In genomic region chr6:99666318-99667171, GRCm38 (mm10) we compare ENCODE assay signal across 8 mouse cellular contexts. TPM values are rescaled to one million over a fixed set of nuclear protein-coding genes. Genes with fewer than 3 reads are reported as not detected.
DNase-seq lines count a peak whose midpoint lies in the region; ATAC-seq and TF ChIP-seq lines count a peak whose summit lies in the region.

Gene Eif4e3 (minus strand): TSS chr6:99666771.
Gene Gm20696 (minus strand): TSS chr6:99666797.

- H3K36me3 ChIP-seq in testis, adult 2 months (ENCODE audit: control insufficient read depth, insufficient read depth, low read length): no peaks in the 10 kb centered on the region
- no peaks in the 10 kb centered on the region for H3K36me3 ChIP-seq in intestine, embryonic 16.5 days (ENCODE audit: control insufficient read depth, insufficient read depth, low read length)
- no peaks in the 10 kb centered on the region for H3K36me3 ChIP-seq in liver, embryonic 15.5 days (replicated peaks)

- peak within 1 kb of the TSS; percentile 85 for H3K9ac ChIP-seq in intestine, embryonic 16.5 days (ENCODE audit: low read depth, low read length)
- no peak within 1 kb of the TSS for H3K9ac ChIP-seq in liver, embryonic 15.5 days

- no peak for DNase-seq in testis, postnatal 14 days (ENCODE audit: low spot score)
- peak; percentile 99 for DNase-seq in heart, adult 11 months
- peak; percentile 13 to 15 for DNase-seq in natural killer cell, adult 2 months (ENCODE audit: low spot score in 2 of 2)
- DNase-seq in thymus, postnatal 4 days: peak; percentile 65

- WGBS in intestine, embryonic 16.5 days: under 1% methylated on average over 72 of the region's 75 CpGs
- under 1% methylated on average over 66 of the region's 75 CpGs for WGBS in liver, embryonic 15.5 days (ENCODE audit: insufficient replicate concordance)

- no peaks in the 10 kb centered on the region for H3K27me3 ChIP-seq in testis, adult 2 months (ENCODE audit: control insufficient read depth, insufficient read depth, low read length)
- H3K27me3 ChIP-seq in intestine, embryonic 16.5 days (replicated peaks; ENCODE audit: control insufficient read depth, insufficient read depth, low read length): no peaks in the 10 kb centered on the region
- peaks cover 51% of the 10 kb centered on the region for H3K27me3 ChIP-seq in liver, embryonic 15.5 days

- no peak for TF ChIP-seq CTCF in testis, adult 2 months (IDR thresholded peaks at IDR 0.05; ENCODE audit: control insufficient read depth, insufficient read depth, insufficient replicate concordance, low read depth, low read length)
- TF ChIP-seq CTCF in cortical plate, adult 2 months (IDR thresholded peaks at IDR 0.05; ENCODE audit: extremely low read depth, insufficient read depth, low read length): no peak

- peak within 1 kb of the TSS; percentile 94 for H3K4me2 ChIP-seq in intestine, embryonic 16.5 days (ENCODE audit: low read depth, low read length)
- peak within 1 kb of the TSS; percentile 67 for H3K4me2 ChIP-seq in liver, embryonic 15.5 days

- peaks cover 4% of the 10 kb centered on the region for H3K4me1 ChIP-seq in testis, adult 2 months (ENCODE audit: control insufficient read depth, insufficient read depth, low read length)
- peaks cover 12% of the 10 kb centered on the region for H3K4me1 ChIP-seq in cortical plate, adult 2 months (ENCODE audit: control insufficient read depth, insufficient read depth, low read length)
- peaks cover 7% of the 10 kb centered on the region for H3K4me1 ChIP-seq in intestine, embryonic 16.5 days (ENCODE audit: control insufficient read depth, insufficient read depth, low read length)
- peaks cover 15% of the 10 kb centered on the region for H3K4me1 ChIP-seq in liver, embryonic 15.5 days (replicated peaks)

- ATAC-seq in intestine, embryonic 16.5 days: peak; percentile 89
- ATAC-seq in liver, embryonic 15.5 days (ENCODE audit: insufficient read depth): peak; percentile 75

- peak within 1 kb of the TSS; percentile 88 for H3K4me3 ChIP-seq in testis, adult 2 months (ENCODE audit: control insufficient read depth, low read depth, low read length)
- H3K4me3 ChIP-seq in cortical plate, adult 2 months (ENCODE audit: insufficient read depth, low read length): peak within 1 kb of the TSS; percentile 42
- H3K4me3 ChIP-seq in intestine, embryonic 16.5 days (ENCODE audit: low read length): peak within 1 kb of the TSS; percentile 79
- H3K4me3 ChIP-seq in liver, embryonic 15.5 days (replicated peaks): peak within 1 kb of the TSS; percentile 60

- no peak within 1 kb of the TSS for H3K27ac ChIP-seq in testis, adult 2 months (ENCODE audit: control insufficient read depth, insufficient read depth, low read depth, low read length)
- 0 out of 2 replicates have a peak within 1 kb of the TSS, but pooled peaks have one; percentile 43 for H3K27ac ChIP-seq in cortical plate, adult 2 months (ENCODE audit: insufficient read depth, low read length)
- H3K27ac ChIP-seq in intestine, embryonic 16.5 days (ENCODE audit: low read length): peak within 1 kb of the TSS; percentile 64
- no peak within 1 kb of the TSS for H3K27ac ChIP-seq in liver, embryonic 15.5 days (replicated peaks)

- no peak for TF ChIP-seq POLR2A in testis, adult 2 months (IDR thresholded peaks at IDR 0.05; ENCODE audit: control insufficient read depth, low read depth, low read length)
- 0 out of 2 replicates have a peak, but pooled peaks have one; percentile 8 for TF ChIP-seq POLR2A in cortical plate, adult 2 months (IDR thresholded peaks at IDR 0.05; ENCODE audit: extremely low read depth, insufficient read depth, low read length)

- no peaks in the 10 kb centered on the region for H3K9me3 ChIP-seq in intestine, embryonic 16.5 days (ENCODE audit: control insufficient read depth, low read length)
- H3K9me3 ChIP-seq in liver, embryonic 15.5 days (replicated peaks): no peaks in the 10 kb centered on the region

RNA-seq across cellular contexts. Expression of gene Eif4e3, which starts in this region (rescaled TPM):
- 1.7 and 1.9 TPM in 2 replicates for polyA plus RNA-seq in testis, adult 2 months (2012; rRNA removed)
- 18.9 and 19.2 TPM in 2 replicates for polyA plus RNA-seq in cortical plate, adult 2 months (2012; rRNA removed)
- polyA plus RNA-seq in intestine, embryonic 16.5 days (2015; fragmentation: Nextera tagmentation; extraction: Ambion mirVana): 9.0 and 10.1 TPM in 2 replicates
- polyA plus RNA-seq in liver, embryonic 15.5 days (2015; fragmentation: Nextera tagmentation; extraction: Ambion mirVana): 1.9 and 2.2 TPM in 2 replicates

RNA-seq across cellular contexts. Expression of gene Gm20696, which starts in this region (rescaled TPM):
- polyA plus RNA-seq in testis, adult 2 months (2012; rRNA removed): 0.02 and 0.12 TPM in 2 replicates
- polyA plus RNA-seq in cortical plate, adult 2 months (2012; rRNA removed): 2.3 and 3.0 TPM in 2 replicates
- 1.7 and 2.4 TPM in 2 replicates for polyA plus RNA-seq in intestine, embryonic 16.5 days (2015; fragmentation: Nextera tagmentation; extraction: Ambion mirVana)
- polyA plus RNA-seq in liver, embryonic 15.5 days (2015; fragmentation: Nextera tagmentation; extraction: Ambion mirVana): 0.75 and 0.88 TPM in 2 replicates

Comparison
In these comparisons a context has a peak if more than half of its experiments do, and no peak if none do; other contexts are left out.
1. H3K27ac ChIP-seq: peak in cortical plate, adult 2 months (single experiment) and intestine, embryonic 16.5 days (single experiment); none in testis, adult 2 months (single experiment) and liver, embryonic 15.5 days (single experiment).
2. Peak in every context shown above with its lines, with median percentiles within 50 percentile points of each other: H3K4me3 ChIP-seq.